Mouse (Mus musculus) megakaryocyte-erythroid progenitor cell, adult 5-6 weeks (primary cell): ENCODE data around the gene Xntrpc. TPM values are rescaled to one million over a fixed set of nuclear protein-coding genes. Genes with fewer than 3 reads are reported as not detected.

Experiments
- ATAC-seq: replicated peaks from 2 replicates; pipeline ENCODE4 v1.8.0; 2016; ENCODE audit warnings: mild to moderate bottlenecking, inconsistent platforms; ENCODE audit not compliant: severe bottlenecking, poor library complexity, low FRiP score, low TSS enrichment
- total RNA-seq, 2 experiments: library from RNA; stranded (forward) in 1 of 2; stranded (reverse) in 1 of 2; fragments of 200-1000, 215-1000 nt in 1 of 2; fragments of >200 nt in 1 of 2; fragmentation: Nextera tagmentation in 1 of 2; gene quantifications; 2 replicates each; pipeline ENCODE4 v1.2.3; 2014 to 2017

Gene Xntrpc
- total RNA-seq, 2 experiments from 2014 or later: 0.48 TPM; not detected in 1

DNA sequence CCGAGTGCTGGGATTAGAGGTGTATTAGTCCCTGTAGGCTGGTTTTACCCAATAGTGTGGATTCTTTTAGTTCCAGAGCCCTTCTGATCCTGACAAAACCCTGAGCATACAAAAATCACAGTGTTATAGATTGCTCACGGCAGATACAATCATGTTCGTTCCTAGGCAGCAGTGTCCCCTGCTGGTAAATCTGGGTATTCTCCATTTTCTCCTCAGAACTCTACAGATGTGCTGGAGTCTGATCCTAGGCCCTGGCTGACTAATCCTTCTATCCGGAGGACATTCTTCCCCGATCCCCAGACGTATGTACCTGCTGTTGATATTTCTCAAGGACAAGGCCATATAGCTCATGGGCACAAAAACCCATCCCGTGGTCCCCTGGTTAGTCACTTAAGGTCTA, 13.0 kb downstream of the Xntrpc start:
- no peak for ATAC-seq

DNA sequence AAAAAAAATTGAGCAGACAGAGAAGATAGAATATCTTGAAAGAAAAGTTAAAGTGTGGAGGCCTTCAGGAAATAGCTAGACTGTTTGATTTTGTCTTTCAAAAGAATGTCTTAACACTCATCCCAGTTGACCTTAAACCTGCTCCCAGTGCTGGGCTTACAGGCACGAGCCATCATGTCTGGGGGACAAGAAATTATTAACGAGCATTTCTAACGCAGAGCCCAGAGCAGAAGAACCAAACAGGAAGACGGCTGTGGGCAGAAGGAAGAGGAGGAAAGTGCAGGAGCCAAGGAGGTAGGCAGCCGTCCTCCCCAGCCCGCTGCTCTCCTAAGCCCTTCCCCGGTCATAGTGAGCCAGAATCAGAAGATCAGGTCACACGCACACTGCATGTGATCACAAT, 14.8 kb downstream of the Xntrpc start:
- no peak for ATAC-seq

DNA sequence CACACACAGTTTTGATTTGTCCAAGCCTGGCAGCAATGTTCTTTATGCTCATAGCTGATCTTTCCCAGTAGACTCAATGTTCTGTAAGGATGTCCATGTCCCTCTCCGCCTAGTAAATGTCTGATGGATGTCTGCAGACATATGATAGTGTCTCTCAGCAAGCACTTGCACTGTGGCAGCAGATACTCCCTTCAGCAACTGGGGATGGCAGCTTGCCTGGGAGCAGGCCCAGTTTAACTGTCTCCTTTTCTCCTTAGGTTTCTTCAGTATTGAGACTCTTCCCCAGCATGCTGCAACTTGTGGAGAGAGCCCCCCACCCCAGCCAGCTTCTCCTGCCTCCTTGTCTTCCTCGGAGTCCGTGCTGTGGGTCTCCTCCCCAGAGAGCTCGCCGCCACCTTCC, 16.3 kb downstream of the Xntrpc start:
- ATAC-seq: no peak

DNA sequence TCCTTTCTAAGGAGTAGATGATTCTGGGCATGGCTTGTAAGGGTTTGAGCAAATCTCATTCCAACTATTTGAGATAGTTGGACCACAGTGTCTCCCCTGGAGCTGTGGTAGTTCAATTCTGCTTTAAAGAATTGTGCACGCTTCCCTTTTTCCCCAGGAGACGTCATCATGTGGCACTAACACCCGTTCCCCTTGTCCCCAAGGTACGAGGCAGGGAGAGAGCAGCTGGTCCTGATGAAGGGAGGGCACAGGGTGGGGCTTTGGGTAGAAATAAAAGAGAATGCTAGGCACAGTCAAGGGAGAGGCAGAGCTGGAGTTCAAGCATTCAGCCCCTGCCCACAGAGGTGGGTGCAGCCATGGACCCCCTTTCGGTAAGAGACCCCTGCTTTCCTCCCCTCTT, 17.3 kb downstream of the Xntrpc start, which contains the start of gene Trpc2:
Gene Trpc2, plus strand, starts transcription at position 301 of the 400 bp plus-strand sequence.
- no peak for ATAC-seq

DNA sequence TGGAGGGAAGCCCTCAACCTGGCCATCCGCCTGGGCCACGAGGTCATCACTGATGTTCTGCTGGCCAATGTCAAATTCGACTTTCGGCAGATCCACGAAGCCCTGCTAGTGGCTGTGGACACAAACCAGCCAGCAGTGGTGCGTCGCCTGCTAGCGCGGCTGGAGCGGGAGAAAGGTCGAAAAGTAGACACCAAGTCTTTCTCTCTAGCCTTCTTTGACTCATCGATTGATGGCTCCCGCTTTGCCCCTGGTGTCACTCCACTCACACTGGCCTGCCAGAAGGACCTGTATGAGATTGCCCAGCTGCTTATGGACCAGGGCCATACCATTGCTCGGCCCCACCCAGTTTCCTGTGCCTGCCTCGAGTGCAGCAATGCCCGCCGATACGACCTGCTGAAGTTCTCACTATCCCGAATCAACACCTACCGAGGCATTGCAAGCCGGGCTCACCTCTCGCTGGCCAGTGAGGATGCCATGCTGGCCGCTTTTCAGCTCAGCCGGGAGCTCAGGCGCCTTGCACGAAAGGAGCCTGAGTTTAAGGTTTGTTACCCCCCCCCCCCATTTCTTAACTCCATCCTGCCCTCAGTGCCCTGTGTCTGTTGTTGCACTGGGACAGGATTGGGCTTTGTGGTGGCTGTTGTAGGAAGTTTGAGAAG, 18.7 kb downstream of the Xntrpc start:
- ATAC-seq: no peak

DNA sequence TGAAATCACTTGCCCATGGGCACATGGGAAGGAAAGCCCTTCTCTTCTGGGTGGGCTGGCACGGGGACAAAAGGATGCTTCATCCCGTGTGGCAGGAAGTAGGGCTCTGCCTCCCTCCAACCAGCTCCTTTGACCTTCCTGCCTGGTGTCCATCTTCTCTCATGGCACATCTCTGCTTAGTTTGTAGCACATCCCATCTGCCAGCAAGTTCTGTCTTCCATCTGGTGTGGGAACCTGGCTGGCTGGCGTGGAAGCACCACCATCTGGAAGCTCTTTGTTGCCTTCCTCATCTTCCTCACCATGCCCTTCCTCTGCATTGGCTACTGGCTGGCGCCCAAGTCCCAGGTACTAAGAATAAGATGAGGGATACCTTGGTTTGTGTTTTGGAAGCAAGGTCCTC, 21.8 kb downstream of the Xntrpc start:
- ATAC-seq: no peak

DNA sequence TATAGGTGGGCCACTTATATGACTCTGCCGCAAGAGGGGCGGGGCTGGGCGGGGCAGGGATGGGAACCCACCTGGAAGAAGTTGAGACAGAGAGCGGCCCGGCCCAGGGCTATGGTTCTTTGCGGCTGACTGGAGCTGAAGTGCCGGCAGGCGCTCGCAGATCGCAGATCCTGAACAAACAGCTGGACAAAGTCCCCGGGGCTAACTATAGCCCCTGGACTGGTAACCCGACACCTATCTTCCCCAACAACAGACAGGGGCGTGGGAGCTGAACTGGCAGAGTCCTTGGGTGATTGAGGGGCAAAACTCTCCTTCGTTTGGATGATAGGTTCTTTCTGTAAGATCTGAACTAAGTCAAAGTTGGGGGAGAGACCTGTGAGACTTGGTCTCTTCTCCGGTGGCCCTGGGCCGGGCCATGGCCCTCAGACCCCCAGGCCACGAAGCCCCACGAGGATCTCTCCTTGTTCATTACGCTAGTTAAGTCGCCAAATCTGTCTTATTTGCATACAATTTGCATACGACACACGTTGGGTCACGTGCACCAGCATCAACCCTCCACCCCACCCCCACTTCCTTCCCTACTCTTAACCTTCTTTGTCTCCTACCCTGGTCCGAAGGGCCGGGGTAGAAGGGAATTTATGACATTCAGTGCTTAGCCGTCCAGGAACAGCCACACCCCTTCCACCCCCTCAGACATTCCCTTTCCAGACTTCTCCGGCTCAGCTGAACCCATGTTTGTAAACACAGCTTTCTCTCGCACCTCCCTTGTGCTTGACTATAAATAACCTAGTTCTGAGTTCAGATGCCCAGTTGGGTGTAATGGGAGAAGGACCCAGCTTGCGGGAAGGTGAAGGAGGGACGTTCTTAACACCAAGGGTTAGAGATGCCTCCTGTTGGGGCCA, 34.5 kb downstream of the Xntrpc start:
- ATAC-seq: peak; percentile 69

DNA sequence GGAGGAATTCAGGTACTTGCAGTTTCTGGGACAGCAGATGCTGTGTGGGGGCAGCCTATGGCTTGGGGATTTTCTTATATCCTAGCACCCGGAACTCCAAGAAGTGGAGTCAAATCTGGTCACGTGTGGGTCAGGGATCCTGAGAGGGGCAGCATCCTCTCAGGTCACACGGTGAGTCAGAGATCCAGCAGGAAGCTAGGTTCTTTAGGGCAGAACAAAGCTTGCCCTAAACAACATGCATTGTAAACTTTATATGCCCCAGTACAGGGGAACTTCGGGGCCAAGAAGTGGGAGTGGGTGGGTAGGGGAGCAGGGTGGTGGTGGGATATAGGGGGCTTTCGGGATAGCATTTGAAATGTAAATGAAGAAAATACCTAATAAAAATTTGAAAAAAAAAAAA, 35.4 kb downstream of the Xntrpc start:
- no peak for ATAC-seq

DNA sequence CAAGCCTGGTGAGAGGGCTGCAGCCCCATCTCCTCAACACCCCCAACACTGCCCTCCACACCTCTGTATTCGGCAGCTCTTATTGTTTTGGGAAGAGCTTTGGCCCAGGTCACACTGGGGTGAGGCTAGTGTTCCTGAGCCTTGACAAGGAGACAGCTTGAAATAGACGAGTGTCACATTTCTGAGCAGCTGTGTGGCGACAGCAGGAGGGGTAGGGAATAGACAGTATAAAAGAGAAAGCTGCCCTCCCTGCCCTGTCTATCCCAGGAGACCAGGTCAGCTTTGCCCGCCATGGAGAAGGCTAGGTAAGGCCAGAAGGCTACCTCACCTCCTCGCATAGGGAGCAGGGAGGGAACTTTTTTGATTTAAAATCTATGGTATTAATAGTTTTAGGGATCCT, 36.0 kb downstream of the Xntrpc start, which contains the start of gene Art1:
Gene Art1, plus strand, starts transcription at position 257 of the 400 bp plus-strand sequence.
- ATAC-seq: no peak

DNA sequence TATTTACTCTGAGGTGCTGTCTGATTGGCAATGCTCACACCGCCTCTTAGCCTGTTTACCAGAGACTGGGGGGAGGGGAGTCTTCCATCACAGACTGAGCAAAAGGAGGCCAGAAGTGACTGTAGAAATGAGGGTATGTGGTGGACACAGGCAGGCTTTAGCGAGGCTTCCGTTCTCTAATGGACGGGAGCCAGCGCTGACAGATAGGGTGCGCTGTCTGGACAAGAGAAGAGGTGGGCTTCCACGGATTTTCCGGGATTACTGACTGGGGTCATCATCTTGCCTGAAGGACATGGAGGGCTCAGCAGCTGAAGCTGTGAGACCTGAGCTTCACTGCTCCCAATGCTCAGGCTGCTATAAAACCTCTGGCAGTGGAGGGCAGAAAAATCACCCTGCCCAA, 36.7 kb downstream of the Xntrpc start:
- ATAC-seq: no peak

DNA sequence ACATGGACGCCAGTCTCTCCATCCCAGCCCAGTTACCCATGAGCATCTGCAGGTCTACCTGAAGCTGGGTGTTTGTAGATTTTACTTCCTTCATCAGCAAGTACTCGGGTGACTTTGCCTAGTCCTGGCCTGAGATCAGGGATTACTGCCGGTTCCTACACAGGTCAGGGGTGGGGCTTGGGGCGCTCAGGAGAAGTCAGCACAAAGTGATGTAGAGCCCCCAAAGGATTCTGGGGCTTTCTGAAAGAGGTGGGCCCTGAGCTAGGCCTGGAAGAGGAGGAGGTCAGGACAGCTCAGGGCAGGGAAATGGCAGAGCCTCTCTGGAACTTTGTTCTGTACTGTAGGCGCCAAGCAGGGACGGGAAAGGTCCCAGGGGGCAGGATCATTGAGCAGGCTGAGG, 37.2 kb downstream of the Xntrpc start:
- no peak for ATAC-seq

DNA sequence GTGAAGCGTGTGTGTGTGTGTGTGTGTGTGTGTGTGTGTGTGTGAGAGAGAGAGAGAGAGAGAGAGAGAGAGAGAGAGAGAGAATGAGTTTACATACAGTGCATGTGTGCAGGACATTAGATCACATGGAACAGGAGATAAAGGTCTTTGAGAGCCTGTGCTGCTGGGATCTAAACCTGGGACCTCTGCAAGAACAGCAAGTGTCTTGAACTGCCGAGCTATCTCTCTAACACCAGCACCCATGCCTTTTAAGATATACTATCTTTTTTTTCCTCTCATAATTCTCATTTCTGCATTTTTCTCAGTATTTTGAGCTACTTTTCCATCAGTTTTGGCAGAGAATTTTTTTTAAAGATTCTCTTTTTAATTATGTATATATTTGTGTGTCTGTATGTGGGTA, 38.0 kb downstream of the Xntrpc start:
- peak; percentile 73 for ATAC-seq

DNA sequence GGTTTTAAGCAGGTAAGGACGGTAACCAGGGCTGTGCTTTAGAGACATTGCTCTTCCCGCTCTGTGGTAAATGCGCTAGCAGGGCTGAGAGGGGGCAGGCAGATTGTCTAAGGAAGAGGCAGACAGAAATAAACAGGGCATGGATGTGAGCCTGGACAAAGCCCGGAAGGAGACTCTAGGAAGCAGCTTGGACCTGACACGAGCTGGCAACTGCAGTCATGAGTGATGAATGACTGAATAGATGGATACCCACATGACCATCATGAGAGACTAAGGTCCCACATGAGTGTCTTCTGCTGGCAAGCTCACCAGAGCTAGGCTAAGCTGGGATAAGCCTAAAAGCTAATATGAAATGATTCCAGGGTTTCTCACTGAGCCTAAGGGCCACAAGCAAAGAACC, 38.6 kb downstream of the Xntrpc start:
- no peak for ATAC-seq

DNA sequence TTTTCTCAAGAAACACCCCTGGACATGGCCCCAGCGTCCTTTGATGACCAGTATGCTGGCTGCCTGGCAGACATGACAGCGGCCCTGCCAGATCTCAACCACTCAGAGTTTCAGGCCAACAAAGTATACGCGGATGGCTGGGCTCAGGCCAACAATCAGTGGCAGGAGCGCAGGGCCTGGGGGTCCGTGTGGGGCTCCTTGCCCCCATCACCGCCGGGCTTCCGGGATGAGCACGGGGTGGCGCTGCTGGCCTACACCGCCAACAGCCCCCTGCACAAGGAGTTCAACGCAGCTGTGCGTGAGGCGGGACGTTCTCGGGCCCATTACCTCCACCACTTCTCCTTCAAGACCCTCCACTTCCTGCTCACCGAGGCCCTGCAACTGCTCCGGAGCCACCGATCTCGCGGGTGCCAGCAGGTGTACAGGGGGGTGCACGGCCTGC, 41.2 kb downstream of the Xntrpc start:
- ATAC-seq: no peak

DNA sequence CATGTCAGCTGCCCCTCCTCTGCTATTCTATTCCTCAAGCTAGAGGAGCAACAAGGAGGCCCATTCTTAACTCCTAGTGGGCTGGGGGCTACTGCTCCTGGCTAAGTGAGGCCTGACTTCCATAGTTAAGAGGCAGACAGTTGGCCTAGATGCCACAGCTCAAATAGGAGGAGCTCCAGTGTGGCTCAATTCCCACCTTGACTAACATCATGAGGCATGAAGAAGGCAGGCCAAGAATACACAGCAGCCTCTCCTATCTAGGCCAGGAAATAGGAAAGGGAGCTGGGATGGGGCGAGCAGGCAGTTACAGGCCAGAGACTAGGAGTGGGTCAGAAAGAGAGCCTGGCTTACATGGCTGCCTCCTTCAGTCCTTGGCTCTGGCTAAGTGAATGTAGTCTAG, 42.7 kb downstream of the Xntrpc start:
- no peak for ATAC-seq

DNA sequence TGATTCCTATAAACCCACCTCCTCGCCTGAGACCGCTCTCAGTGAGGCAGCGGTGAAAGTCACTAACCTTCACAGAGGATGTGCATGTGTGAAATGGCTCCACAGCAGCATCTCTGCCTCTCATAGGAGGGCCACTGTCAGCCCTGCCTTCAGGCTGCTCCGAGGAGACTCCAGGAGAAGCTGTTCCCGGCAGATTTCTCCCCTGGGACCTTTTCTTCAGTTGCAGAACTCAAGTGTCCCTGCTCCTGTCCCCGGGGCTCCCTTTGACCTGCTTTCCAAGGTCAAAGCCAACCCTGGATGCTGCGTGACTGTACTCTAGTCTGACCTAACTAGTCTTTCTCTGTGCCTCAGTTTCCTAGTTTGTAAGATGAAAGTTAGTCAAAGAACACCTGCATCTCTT, 43.7 kb downstream of the Xntrpc start, which contains the start of gene Art5:
Gene Art5, minus strand, starts transcription at position 319 of the 400 bp plus-strand sequence.
- ATAC-seq: no peak

DNA sequence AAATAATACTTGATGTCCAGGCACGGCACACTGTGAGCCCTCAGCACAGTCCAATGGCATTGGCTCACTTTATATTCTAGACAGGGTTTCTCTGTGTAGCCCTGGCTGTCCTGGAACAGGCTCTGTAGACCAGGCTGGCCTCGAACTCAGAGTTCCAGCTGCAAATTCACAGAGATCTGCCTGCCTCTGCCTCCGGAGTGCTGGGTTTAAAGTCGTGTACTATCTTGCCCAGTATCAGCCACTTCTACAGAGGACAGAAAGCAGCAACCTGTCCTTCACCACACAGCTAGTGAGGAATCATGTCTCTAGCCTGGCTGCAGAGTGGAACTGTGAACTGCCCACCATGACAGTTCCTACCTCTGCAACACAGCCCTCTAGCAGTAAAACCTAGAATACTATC, 44.2 kb downstream of the Xntrpc start:
- ATAC-seq: no peak

DNA sequence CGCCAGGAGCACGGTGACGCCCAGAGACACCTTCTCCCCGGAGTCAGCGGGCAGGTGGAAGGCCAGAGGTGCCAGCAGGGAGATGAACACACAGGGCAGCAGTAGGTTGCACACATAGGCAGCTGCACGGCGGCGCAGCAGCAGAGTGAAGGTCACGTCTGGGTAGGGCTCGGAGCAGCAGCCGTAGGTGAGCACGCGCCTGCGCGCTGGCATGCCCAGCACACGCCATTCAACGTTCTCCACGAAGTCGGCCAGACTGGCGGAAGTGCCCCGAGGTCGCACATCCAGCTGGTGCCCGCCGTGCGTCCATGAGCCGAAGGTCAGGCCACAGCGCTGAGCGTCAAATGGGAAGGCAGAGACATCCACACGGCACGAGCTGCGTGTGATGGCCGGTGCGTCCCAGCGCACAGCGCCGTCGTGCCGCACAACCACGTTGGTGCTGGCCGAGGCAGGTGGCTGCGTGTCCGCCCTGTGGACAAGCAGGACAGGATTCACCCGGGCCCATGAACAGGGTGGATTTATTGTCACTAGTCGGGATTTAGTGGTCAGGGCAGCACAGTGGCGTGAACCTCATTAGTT, 47.7 kb downstream of the Xntrpc start:
- no peak for ATAC-seq

DNA sequence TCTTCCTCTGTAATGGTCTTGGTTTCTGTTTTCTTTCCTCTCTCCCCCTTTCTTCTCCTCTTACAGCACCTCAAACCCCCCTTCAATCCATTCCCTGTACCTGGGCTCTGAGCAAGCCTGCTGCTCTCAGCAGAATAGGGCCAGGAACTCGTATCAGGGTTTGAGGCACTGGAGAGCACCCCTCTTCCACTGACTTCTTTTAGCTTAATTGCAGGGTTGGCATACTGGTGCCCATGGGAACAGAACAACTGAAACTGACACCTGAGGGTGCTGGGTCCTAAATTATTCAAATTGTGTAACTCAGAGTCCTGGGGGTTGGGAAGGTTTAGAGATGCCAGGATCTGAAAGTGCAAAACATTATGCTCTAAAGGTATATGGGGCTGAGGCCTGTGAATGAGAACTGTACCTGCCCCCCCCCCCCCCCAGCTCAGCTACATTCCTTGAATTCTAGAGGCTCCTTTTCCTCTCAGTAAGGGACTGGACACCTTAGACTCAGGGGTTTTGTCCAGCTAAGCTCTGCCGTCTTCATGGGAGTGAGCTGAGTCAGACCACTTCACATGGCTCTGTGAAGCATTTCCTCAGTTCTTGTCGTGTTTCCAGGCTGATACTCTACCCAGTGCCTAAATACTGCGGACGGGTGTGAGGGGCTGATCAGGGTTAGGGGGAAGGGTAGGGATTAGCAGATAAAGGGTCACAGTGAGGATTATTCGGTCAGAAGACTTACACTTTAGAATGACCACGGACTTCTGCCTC, 51.2 kb downstream of the Xntrpc start, which contains the start of gene Chrna10:
Gene Chrna10, minus strand, starts transcription at position 250 of the 753 bp plus-strand sequence.
- no peak for ATAC-seq

DNA sequence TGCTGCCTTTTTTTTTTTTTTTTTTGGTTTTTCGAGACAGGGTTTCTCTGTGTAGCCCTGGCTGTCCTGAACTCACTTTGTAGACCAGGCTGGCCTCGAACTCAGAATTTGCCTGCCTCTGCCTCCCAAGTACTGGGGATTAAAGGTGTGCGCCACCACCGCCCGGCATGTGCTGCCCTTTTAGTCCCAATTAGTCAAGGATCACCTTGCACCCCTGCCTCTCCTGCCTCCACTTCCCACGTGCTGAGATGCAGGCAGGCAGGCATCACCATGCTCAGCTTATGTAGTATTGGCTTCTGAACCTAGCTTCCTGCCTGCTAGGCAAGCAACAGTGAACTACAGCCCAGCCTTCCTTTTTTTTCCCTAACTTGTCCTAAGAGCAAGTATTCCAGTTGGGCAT, 51.9 kb downstream of the Xntrpc start:
- ATAC-seq: no peak
